11 mouse cellular contexts compared by ENCODE assay signal in the genomic region with DNA sequence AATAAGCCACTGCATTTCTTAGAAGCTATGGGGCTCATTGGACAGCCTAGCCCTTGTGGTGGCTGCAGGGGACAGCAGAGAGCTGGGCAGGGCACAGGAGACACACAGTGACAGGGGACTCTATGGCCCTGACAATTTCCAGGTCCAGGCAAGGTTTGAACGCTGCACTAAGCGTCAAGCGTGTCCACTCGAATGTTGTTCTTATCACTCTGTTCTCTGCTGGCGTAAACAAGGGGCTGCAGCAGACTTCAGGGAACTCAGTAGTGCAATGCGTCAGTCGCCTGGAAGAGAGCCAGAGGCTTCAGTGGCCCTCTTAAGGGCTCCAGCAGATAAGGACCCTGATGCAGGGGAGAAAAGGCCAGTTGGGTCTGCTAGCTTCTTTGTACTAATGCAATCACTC. TPM values are rescaled to one million over a fixed set of nuclear protein-coding genes. Genes with fewer than 3 reads are reported as not detected.
DNase-seq lines count a peak whose midpoint lies in the region; ATAC-seq and TF ChIP-seq lines count a peak whose summit lies in the region.
"Had no signal": no experiment of that assay in that cellular context is flagged by ENCODE, and none has a peak within 500 bp of the region (broad histone marks: within the 10 kb centered on the region; RNA-seq: fewer than 3 reads in every experiment).

No protein-coding gene starts in this region.

- H3K79me2 ChIP-seq in liver, adult 2 months (ENCODE audit: control insufficient read depth, insufficient read depth, low read length): no peaks in the 10 kb centered on the region

- H3K27ac ChIP-seq in cerebellum, adult 2 months (ENCODE audit: insufficient read depth, low read length): no peak overlapping the region
- H3K27ac ChIP-seq in liver, adult 2 months (replicated peaks; ENCODE audit: insufficient read depth, low read depth, low read length): no peak overlapping the region
- 0 out of 2 replicates have a peak overlapping the region, but pooled peaks have one; percentile 32 for H3K27ac ChIP-seq in lung, postnatal 0 days (ENCODE audit: low read length)
- H3K27ac ChIP-seq: neural tube, embryonic 12.5 days had no signal

- TF ChIP-seq CTCF in cerebellum, adult 2 months (IDR thresholded peaks at IDR 0.05; ENCODE audit: borderline replicate concordance, insufficient read depth, low read depth, low read length): peak; percentile 57; the same call in 1 of the 2 replicates
- peak; percentile 52 for TF ChIP-seq CTCF in liver, adult 2 months (IDR thresholded peaks at IDR 0.05; ENCODE audit: low read depth, low read length)
- TF ChIP-seq CTCF in lung, postnatal 0 days (IDR thresholded peaks at IDR 0.05): peak; percentile 63

- H3K27me3 ChIP-seq in cerebellum, adult 2 months (ENCODE audit: control insufficient read depth, insufficient read depth, low read length): no peaks in the 10 kb centered on the region
- H3K27me3 ChIP-seq in liver, adult 2 months (ENCODE audit: control insufficient read depth, insufficient read depth, low read length): no peaks in the 10 kb centered on the region
- H3K27me3 ChIP-seq in lung, postnatal 0 days (replicated peaks; ENCODE audit: insufficient read depth, low read length): no peaks in the 10 kb centered on the region
- H3K27me3 ChIP-seq: megakaryocyte, embryonic 14.5 days had no signal

- no peak for TF ChIP-seq POLR2A in cerebellum, adult 2 months (IDR thresholded peaks at IDR 0.05; ENCODE audit: borderline replicate concordance, insufficient read depth, low read length)
- TF ChIP-seq POLR2A in liver, adult 2 months (IDR thresholded peaks at IDR 0.05; ENCODE audit: extremely low read depth, insufficient read depth, low read length): no peak

- WGBS in cerebellum, adult 2 months: 37% methylated on average over 7 of the region's 7 CpGs
- WGBS in liver, adult 2 months: 48% methylated on average over 7 of the region's 7 CpGs
- WGBS in lung, postnatal 0 days: 4% methylated on average over 7 of the region's 7 CpGs

- no peaks in the 10 kb centered on the region for H3K9me3 ChIP-seq in lung, postnatal 0 days (ENCODE audit: low read length)
- H3K9me3 ChIP-seq: megakaryocyte, embryonic 14.5 days; neural tube, embryonic 12.5 days had no signal

- TF ChIP-seq EP300 in lung, postnatal 0 days (IDR thresholded peaks at IDR 0.05): peak; percentile 89

- H3K36me3 ChIP-seq in liver, adult 2 months (ENCODE audit: control insufficient read depth, insufficient read depth, low read length): no peaks in the 10 kb centered on the region
- no peaks in the 10 kb centered on the region for H3K36me3 ChIP-seq in lung, postnatal 0 days (ENCODE audit: insufficient read depth, low read length)

- H3K4me3 ChIP-seq in cerebellum, adult 2 months (replicated peaks; ENCODE audit: insufficient read depth, low read depth, low read length): no peak overlapping the region
- H3K4me3 ChIP-seq in liver, adult 2 months (ENCODE audit: insufficient read depth, low read depth, low read length): no peak overlapping the region
- H3K4me3 ChIP-seq in lung, postnatal 0 days (ENCODE audit: low read depth, low read length): no peak overlapping the region
- H3K4me3 ChIP-seq: neural tube, embryonic 12.5 days had no signal

- H3K9ac ChIP-seq in liver, adult 2 months (ENCODE audit: low read depth, low read length): no peak overlapping the region
- H3K9ac ChIP-seq in lung, postnatal 0 days (replicated peaks; ENCODE audit: low read depth): no peak overlapping the region
- H3K9ac ChIP-seq: neural tube, embryonic 12.5 days had no signal

- H3K4me2 ChIP-seq in lung, postnatal 0 days (replicated peaks; ENCODE audit: low read depth, low read length): no peak overlapping the region
- H3K4me2 ChIP-seq: neural tube, embryonic 12.5 days had no signal

- DNase-seq in cerebellum, adult 2 months: peak; percentile 34 to 47
- no peak for DNase-seq in cerebellum, adult 11 months
- DNase-seq in liver, adult 2 months (ENCODE audit: extremely low read depth, low read depth, low spot score): no peak
- DNase-seq in liver: no peak
- peak; percentile 51 for DNase-seq in heart, adult 8-10 months (ENCODE audit: low spot score)
- DNase-seq in lung, postnatal 0 days (ENCODE audit: low spot score): peak; percentile 66
- no peak for DNase-seq in neural tube, embryonic 10.5 days (ENCODE audit: extremely low spot score, low spot score)
- no peak for DNase-seq in spleen, adult 12 weeks (ENCODE audit: low spot score)
- DNase-seq: kidney, adult 9 months had no signal

- peaks cover 15% of the 10 kb centered on the region for H3K4me1 ChIP-seq in cerebellum, adult 2 months (ENCODE audit: control insufficient read depth, insufficient read depth, low read length)
- H3K4me1 ChIP-seq in liver, adult 2 months (ENCODE audit: control insufficient read depth, insufficient read depth, low read length): peaks cover 3% of the 10 kb centered on the region; the same call in 1 of the 2 replicates
- peaks cover 28% of the 10 kb centered on the region; the same call in 1 of the 2 replicates for H3K4me1 ChIP-seq in lung, postnatal 0 days (ENCODE audit: insufficient read depth, low read depth, low read length)

- ATAC-seq in lung, postnatal 0 days: peak; percentile 59

RNA-seq across cellular contexts. Expression of a gene that starts 24.7 kb away (rescaled TPM):
- 48.2 and 49.9 TPM in 2 replicates for polyA plus RNA-seq in cerebellum, adult 2 months (2012; rRNA removed)
- total RNA-seq in liver, adult 2 months (2014; rRNA removed): 6.2 and 7.2 TPM in 2 replicates
- 14.9 and 18.0 TPM in 2 replicates for polyA plus RNA-seq in liver, adult 2 months (2012; rRNA removed)
- 10 to 100 TPM; 30.4 to 34.8 (median 33.0) TPM for total RNA-seq in heart, adult 8-10 months (2022)
- polyA plus RNA-seq in lung, postnatal 0 days (2015; fragmentation: Nextera tagmentation; extraction: Ambion mirVana): 25.4 and 27.5 TPM in 2 replicates

Comparison
In these comparisons a context has a peak if more than half of its experiments do, and no peak if none do; other contexts are left out.
1. DNase-seq: peak in cerebellum, adult 2 months (2 of 2), heart, adult 8-10 months (single experiment) and lung, postnatal 0 days (single experiment); none in cerebellum, adult 11 months (single experiment), liver, adult 2 months (single experiment), liver (single experiment), neural tube, embryonic 10.5 days (single experiment) and spleen, adult 12 weeks (single experiment).
2. Peak in every context shown above with its lines, with median percentiles within 50 percentile points of each other: CTCF ChIP-seq.